Mouse (Mus musculus): ENCODE measurements around the gene Ksr1.

Gene Ksr1

DNA sequence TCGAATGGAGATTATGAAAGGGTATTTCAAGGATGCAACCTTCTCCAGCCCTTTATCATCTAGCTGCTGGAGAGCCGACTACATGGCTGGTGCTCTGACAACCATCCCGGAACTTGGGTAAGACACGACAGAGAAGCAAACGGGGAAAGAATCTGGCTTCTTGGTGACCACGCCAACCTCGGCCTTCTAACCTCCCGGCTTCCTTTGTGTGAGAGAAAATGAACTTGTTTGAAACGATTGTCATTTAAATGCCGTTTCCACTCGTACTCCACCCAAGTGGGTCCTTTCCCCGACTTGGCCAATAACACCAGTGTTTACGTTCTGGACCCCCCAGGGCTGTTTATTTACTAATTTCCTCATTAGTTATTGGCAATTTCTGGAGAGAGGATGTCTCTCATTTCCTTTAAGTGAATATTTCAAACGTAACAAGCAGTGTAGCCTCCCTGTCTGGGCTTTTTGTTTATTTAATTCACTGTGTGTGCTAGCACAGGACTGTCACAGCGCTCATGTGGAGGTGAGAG is 52.8 kb downstream of the Ksr1 start:
- no peak for DNase-seq (ENCODE audit: low spot score)

DNA sequence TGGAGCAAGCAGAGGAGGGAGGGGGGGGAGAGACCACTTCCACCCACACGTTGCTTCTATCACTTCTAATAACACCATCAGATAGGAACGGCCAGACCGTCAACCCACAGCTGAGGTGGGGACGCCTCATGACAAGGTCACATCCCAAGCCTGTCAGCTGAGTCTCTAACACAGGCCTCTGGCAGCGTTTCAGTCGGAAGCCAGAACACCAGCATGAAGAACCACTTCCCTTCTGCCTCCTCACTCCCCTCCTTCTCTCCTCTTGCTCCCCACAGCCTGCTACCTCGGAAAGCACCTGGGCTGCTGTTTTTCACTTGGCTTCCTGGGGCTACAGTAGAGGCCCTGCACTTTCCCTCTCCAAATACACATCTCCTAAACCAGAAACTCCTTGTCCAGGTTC is 53.4 kb downstream of the Ksr1 start:
- no peak for DNase-seq (ENCODE audit: low spot score)

DNA sequence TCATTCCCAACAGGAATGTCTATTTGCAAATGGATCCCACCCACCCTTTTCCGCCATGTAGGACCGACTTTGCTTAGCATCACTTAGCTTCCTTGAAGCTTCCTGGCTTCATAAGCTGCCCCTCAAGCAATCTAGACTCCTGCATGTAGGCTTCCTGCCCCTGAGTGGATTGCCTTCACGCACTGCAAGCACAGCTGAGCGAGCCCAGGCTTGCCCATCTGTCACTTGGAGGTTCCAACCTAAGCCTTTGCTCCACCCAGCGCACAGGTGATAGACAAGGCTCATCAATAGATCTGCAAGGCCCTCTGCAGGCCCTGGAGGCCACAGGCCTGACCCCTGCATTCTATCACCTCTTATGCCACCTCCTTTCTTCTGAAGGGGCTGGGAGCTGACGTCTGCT is 54.0 kb downstream of the Ksr1 start:
- no peak for DNase-seq (ENCODE audit: low spot score)

DNA sequence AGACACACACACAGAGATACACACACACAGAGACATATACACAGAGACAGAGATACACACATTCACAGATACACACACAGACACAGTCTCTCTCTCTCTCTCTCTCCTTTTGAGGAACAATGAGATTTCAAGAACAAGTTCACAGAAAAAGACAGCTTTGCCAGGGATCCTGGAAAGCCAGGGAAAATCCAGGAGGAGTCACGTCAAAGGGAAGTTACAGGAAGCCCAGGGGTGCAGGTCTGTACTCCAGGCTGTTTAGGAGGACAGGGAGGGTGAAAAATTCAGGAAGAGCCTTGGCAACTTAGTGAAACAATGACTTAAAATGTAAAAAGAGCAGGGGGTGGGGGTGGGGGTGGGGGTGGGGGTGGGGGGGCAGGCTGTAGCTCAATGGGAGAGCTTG is 56.5 kb downstream of the Ksr1 start:
- no peak for DNase-seq (ENCODE audit: low spot score)

GRCm38 (mm10) chr11:79089027-79089426 is 57.2 kb downstream of the Ksr1 start:
- DNase-seq (ENCODE audit: low spot score): no peak

GRCm38 (mm10) chr11:79088325-79088724 is 57.9 kb downstream of the Ksr1 start:
- no peak for DNase-seq (ENCODE audit: low spot score)

- DNase-seq (ENCODE audit: low spot score): no peak
Observed at GRCm38 (mm10) chr11:79087731-79088311, 58.4 kb downstream of the Ksr1 start.

DNA sequence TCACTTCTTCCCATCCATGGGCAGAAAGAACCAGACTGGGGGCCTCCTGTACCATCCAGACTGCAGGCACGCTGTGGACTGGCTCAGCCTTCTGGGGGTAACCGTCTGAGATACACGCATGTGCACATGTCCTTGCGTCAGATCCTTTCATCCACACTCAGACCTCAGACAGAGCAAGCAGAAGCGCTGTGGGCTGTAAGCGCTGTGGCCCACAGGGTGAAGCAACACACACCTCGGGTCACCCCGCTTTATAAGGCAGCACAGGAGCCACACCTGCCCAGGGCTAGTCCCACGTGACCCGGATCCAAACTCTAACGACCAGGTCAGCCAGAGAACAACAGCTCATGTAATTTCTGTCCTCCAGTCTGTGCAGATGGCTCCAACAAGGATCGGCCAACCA is 59.4 kb downstream of the Ksr1 start:
- DNase-seq (ENCODE audit: low spot score): no peak

DNA sequence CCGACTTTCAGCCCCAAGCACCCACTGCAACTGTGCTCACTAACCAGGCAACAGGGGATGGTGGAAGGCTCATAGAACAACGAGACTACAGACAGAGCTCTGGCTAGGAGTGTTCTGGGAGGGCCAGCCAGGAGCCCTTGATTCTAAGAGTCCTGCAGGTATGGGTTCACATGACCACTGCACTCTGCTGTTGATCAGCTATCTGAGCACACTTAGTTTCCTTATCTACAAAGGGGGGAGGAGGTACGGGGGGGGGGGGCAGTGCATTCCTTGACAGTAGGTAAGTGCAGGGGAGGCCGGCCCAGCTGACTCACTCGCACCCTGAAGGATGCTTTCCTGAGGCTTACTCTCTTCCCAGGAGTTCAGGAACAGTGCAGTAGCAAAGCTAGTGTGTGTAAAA is 61.1 kb downstream of the Ksr1 start:
- no peak for DNase-seq (ENCODE audit: low spot score)

DNA sequence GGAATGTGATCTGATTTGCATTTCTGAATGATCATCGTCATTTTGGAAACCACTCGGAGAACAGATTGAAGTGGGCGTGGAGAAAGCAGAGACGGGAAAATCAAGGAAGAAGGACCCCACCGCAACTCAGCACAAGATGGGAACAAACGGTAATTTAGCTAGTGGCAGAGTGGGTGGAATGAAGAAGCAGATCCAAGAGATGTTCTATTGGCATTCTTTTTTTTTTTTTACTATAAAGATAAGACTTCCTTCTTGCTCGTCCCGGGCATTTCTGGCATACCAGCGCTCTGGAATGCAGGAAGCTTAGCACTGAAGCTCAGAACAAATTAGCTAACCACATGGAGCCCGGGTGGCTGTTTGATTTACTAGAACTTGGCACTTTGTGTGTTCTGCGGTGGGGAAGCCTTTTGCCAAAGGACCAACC is 63.2 kb downstream of the Ksr1 start:
- no peak for DNase-seq (ENCODE audit: low spot score)

- peak; percentile 96 for DNase-seq (ENCODE audit: low spot score)
Observed at GRCm38 (mm10) chr11:79080965-79081891, 65.0 kb downstream of the Ksr1 start.

GRCm38 (mm10) chr11:79080081-79080480 is 66.1 kb downstream of the Ksr1 start:
- DNase-seq (ENCODE audit: low spot score): no peak

DNA sequence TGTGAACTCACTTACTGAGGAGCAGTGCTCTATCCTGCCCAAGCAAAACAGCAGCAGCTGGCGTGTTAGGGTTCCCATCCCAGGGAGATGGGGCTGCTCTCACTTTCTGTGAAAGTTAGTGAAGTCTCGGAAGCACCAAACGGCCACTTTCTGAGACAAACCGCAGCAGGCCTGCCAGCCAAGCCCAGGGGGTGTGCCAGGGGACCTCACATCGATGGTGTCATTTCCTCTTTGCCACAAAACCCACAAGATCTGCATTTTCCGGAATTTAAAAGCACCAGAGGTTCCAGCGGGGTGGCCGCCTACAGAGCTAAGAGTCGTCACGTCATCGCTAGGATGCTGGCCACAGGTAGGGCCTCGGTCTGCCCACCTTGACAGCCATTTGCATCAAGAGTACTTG is 69.7 kb downstream of the Ksr1 start:
- DNase-seq (ENCODE audit: low spot score): no peak

GRCm38 (mm10) chr11:79075044-79075443 is 71.2 kb downstream of the Ksr1 start:
- no peak for DNase-seq (ENCODE audit: low spot score)

GRCm38 (mm10) chr11:79074611-79075010 is 71.6 kb downstream of the Ksr1 start:
- no peak for DNase-seq (ENCODE audit: low spot score)

- DNase-seq (ENCODE audit: low spot score): no peak
Observed at GRCm38 (mm10) chr11:79073583-79073982, 72.6 kb downstream of the Ksr1 start.

DNA sequence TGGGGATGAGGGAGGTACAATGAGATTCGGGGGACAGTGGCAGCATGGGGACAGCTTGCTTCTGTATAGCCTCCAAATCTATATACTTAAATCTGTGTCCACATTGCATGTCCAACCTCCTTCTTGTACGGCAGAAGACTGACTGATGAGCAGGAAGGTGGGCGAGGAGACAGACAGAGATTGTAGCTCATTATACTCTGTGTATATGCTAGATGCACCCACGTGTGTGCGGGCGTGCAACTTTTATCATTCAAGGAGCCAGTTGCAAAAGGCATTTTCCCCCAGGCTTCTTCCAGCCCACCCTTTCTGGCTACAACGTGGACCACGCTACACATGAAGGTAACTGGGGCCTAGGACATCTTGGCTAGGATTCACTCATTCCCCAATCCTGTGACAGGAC is 74.1 kb downstream of the Ksr1 start:
- DNase-seq (ENCODE audit: low spot score): no peak

GRCm38 (mm10) chr11:79071082-79071972 is 74.9 kb downstream of the Ksr1 start:
- DNase-seq (ENCODE audit: low spot score): peak; percentile 87

DNA sequence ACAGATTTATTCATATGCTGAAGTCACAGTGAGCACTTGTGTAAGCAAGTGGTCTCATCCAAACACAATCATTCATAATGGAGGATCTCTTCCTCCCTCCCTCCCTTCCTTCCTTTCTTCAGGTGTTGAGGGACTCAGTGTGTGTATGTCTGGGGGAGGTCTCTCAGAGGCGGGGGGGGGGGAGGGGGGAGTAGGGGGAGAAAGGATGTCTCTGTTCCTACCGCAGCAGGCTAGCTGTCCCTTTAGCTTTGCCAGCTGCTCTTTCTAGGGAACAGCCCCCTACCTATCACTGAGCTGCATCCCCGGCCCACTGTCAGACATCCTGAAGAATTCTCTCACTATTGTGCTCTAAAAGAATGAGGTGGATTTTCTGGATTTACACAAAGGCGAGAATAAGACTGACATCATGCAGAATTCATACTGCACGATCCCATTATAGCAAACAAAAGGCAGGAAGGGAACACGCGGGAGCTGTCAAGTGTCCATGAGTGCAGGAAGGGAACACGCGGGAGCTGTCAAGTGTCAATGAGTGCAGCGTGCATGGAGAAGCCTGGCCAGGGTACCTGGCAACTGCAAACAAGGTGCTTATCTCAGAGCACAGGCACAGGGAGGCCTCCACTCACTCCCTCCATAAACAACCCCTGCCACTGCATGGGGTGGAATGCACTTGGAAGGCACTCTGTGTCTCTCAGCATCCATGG is 76.6 kb downstream of the Ksr1 start:
- no peak for DNase-seq (ENCODE audit: low spot score)

DNA sequence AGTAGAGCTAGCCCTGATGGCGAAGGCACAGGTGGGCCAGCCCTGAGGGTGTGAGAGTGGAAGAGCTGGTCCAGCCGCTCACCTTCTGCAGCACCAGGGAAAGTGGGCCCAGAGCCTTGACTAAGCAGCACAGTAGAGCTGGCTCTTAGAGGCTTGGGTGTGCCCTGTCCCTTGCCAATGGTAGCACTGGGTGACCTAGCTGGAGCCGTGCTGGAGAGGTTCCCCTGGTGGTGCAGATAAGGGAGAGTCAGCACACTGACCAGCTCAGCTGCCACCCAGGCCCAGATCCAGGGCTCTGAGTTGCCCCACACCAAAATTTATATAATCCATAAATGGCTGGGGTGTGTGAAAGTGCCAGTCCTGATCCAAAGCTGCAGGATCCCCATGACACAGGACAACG is 79.0 kb downstream of the Ksr1 start:
- DNase-seq (ENCODE audit: low spot score): no peak

DNA sequence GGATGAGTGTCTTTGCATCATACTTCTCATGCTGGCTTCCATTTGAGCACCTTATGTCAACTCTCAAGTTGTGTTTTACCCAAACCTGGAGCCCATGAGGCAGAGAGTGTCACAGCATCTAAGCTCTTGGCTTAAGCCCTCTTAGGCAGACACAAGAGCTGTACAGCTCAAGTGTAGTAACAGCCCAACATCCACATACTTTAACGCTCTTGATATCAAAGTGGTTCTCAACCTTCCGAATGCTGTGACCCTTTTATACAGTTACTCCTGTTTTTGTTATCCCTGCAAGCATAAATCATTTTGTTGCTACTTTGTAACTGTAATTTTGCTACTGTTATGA is 80.0 kb downstream of the Ksr1 start:
- no peak for DNase-seq (ENCODE audit: low spot score)

Data from adipocyte (in vitro differentiated cells).